Mouse (Mus musculus): ENCODE measurements around the gene Fez2. TPM values are rescaled to one million over a fixed set of nuclear protein-coding genes. Genes with fewer than 3 reads are reported as not detected.

Gene Fez2
- polyA plus RNA-seq (2016; fragmentation: Nextera tagmentation; extraction: Ambion mirVana), result 44.8 and 48.9 TPM in 2 replicates

DNA sequence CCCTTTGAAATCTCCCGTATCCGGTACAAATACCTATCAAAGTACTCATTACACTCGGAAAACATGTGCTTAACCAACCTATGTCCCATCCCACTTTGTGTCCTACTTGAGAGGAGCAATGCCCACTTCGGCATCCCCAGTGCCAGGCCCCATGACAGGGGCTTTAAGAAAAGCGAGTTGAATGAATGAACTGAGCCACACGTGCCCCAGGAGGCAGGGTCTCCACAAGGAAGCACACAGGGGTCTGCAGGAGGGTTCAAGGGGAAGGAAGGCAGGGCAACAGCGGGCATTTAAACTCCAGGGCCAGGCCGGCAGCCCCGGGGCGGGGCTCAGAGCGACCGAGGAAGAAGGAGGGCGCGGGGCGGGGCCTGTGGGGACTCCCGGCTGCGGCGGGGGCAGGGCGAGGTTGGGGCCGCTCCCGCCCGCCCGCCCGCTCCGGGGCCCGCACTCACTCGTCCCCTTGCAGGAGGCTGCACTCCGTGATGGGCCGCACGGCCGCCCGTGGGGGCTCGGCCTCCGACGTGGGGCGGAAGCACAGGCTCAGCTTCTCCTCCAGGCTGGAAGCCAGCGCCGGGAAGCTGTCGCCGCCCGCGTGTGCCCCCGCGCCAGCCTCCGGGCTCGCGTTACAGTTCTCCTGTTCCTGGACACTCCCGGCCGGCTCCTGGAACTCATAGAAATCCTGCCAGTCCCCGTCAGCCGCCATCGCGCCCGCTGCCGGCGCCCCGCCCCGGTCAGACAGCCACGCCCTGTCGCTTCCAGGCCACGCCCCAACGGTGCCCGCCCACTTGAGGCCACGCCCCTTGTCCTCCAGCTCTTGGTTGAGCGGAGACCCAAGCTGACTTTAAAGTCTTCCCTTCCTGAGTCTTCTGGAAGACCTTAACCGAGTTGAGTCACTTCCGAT lies at the start of gene Fez2:
Fez2 (minus strand) TSS at position 772 of the 901 bp plus-strand sequence.
- peak; percentile 96 for ATAC-seq (ENCODE audit: low FRiP score)
- Histone ChIP-seq H3K36me3 (no peaks in the 10 kb centered on the region), H3K27ac (peak within 1 kb of the TSS; percentile 90), H3K27me3 (no peaks in the 10 kb centered on the region), H3K4me2 (replicated peaks) (peak within 1 kb of the TSS; percentile 62), H3K9ac (peak within 1 kb of the TSS; percentile 88), H3K4me3 (peak within 1 kb of the TSS; percentile 88), H3K9me3 (replicated peaks) (no peaks in the 10 kb centered on the region), H3K4me1 (peaks cover 7% of the 10 kb centered on the region; the same call in 1 of the 2 replicates)
- WGBS, result under 1% methylated on average over 60 of the region's 67 CpGs

DNA sequence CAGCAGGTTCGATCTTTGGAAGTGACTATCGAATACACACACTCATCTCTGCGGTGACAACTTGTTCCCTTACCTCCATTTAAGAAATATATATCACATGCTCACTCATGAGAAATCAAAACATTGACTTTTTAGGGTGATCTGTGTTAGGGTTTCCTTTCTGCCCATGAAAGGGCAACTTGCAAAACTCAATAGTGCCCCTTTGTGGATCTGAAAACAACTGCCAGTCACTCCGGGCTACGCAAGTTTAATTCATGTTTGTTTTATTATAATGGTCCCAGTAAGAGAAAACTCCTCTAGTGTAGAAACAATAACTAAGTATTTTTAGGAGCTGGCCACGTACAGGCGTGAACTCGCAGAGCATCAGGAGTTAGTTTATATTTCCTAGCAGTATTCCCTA lies 47.5 kb upstream of the Fez2 start:
- ATAC-seq (ENCODE audit: low FRiP score), result no peak
- Histone ChIP-seq H3K27me3 (no peaks in the 10 kb centered on the region), H3K27ac (no peak overlapping the region), H3K9me3 (replicated peaks) (no peaks in the 10 kb centered on the region), H3K36me3 (no peaks in the 10 kb centered on the region), H3K4me2 (replicated peaks) (no peak overlapping the region), H3K9ac (no peak overlapping the region), H3K4me1 (no peaks in the 10 kb centered on the region), H3K4me3 (no peak overlapping the region)
- 85% methylated on average over 8 of the region's 8 CpGs for WGBS

GRCm38 (mm10) chr17:78465071-78465470 lies 47.1 kb upstream of the Fez2 start:
- H3K27ac ChIP-seq, result no peak overlapping the region
- no peak overlapping the region for H3K4me2 ChIP-seq (replicated peaks)
- ATAC-seq (ENCODE audit: low FRiP score), result no peak
- H3K36me3 ChIP-seq, result no peaks in the 10 kb centered on the region
- 88% methylated on average over 3 of the region's 3 CpGs for WGBS
- H3K4me1 ChIP-seq, result no peaks in the 10 kb centered on the region
- H3K4me3 ChIP-seq, result no peak overlapping the region
- H3K27me3 ChIP-seq, result no peaks in the 10 kb centered on the region
- H3K9ac ChIP-seq, result no peak overlapping the region
- no peaks in the 10 kb centered on the region for H3K9me3 ChIP-seq (replicated peaks)

DNA sequence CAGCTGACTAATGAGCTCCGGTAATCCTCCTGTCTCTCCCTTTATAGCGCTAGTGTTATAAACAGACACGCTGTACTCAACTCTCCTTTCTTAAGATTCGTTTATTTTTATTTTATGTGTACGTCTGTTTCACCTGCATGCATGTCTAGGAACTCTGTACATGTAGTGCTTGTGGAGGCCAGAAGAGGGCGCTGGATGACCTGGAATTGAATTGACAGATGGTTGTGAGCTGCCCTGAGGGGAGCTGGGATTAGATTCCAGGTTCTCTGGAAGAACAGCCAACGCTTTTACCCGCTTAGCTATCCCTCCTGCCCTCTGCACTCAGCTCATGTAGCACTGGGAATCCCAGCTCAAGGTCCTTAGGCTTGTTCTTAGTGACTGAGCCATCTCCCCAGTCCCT lies 42.2 kb upstream of the Fez2 start:
- 81% methylated on average over 8 of the region's 8 CpGs for WGBS
- Histone ChIP-seq H3K4me3 (no peak overlapping the region), H3K4me2 (replicated peaks) (no peak overlapping the region), H3K9ac (no peak overlapping the region), H3K9me3 (replicated peaks) (no peaks in the 10 kb centered on the region), H3K27me3 (no peaks in the 10 kb centered on the region), H3K4me1 (no peaks in the 10 kb centered on the region), H3K36me3 (no peaks in the 10 kb centered on the region), H3K27ac (no peak overlapping the region)
- ATAC-seq (ENCODE audit: low FRiP score), result no peak

DNA sequence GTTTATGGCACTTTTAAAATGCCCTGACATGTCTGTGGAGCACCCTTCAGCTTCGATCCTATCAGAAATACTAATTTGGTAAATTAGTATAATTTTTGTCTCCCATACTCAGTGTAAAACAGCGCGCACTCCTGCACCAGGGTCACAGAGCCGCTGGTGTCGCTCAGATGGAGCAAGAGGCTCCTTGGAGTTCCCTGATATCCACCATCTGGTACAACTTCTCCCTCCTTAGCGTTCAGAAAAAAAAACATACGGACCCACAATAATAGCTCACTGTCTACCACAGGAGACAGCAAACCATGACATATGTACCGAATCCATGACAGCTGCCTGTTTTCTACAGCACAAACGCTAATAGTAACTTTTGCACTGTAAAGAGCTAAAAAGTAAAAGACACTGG lies 37.6 kb upstream of the Fez2 start:
- H3K27ac ChIP-seq, result no peak overlapping the region
- H3K4me3 ChIP-seq, result no peak overlapping the region
- ATAC-seq (ENCODE audit: low FRiP score), result no peak
- no peak overlapping the region for H3K9ac ChIP-seq
- no peaks in the 10 kb centered on the region for H3K27me3 ChIP-seq
- no peaks in the 10 kb centered on the region for H3K9me3 ChIP-seq (replicated peaks)
- no peaks in the 10 kb centered on the region for H3K36me3 ChIP-seq
- no peaks in the 10 kb centered on the region for H3K4me1 ChIP-seq
- no peak overlapping the region for H3K4me2 ChIP-seq (replicated peaks)
- WGBS, result 80% methylated on average over 9 of the region's 9 CpGs

DNA sequence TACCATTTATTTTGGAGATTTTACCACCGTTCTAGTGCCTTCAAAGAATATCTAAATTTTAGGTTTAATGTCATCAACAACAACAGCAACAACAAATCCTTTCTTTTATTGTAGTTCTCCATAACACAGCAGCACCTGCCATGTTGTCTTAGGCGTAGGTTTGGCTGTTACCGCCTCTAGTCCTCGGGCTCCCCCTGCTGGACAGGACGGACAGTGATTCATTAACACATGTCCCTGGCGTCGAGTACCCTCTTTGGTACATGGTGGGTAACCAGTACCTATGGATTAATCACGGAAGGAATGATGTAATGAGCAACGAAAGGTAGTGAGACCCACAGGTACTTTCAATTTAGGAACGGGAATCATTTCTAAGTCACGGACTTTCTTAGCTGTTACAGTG lies 37.2 kb upstream of the Fez2 start:
- WGBS, result 41% methylated on average over 11 of the region's 11 CpGs
- Histone ChIP-seq H3K36me3 (no peaks in the 10 kb centered on the region), H3K4me1 (no peaks in the 10 kb centered on the region), H3K4me3 (no peak overlapping the region), H3K9me3 (replicated peaks) (no peaks in the 10 kb centered on the region), H3K27me3 (no peaks in the 10 kb centered on the region), H3K4me2 (replicated peaks) (no peak overlapping the region), H3K27ac (no peak overlapping the region), H3K9ac (no peak overlapping the region)
- ATAC-seq (ENCODE audit: low FRiP score), result no peak

GRCm38 (mm10) chr17:78454189-78454977 lies 36.4 kb upstream of the Fez2 start:
- H3K9me3 ChIP-seq (replicated peaks), result no peaks in the 10 kb centered on the region
- H3K27me3 ChIP-seq, result no peaks in the 10 kb centered on the region
- no peak overlapping the region for H3K4me3 ChIP-seq
- H3K36me3 ChIP-seq, result no peaks in the 10 kb centered on the region
- ATAC-seq (ENCODE audit: low FRiP score), result no peak
- no peak overlapping the region for H3K4me2 ChIP-seq (replicated peaks)
- no peaks in the 10 kb centered on the region for H3K4me1 ChIP-seq
- no peak overlapping the region for H3K9ac ChIP-seq
- no peak overlapping the region for H3K27ac ChIP-seq
- WGBS, result 84% methylated on average over 21 of the region's 21 CpGs

DNA sequence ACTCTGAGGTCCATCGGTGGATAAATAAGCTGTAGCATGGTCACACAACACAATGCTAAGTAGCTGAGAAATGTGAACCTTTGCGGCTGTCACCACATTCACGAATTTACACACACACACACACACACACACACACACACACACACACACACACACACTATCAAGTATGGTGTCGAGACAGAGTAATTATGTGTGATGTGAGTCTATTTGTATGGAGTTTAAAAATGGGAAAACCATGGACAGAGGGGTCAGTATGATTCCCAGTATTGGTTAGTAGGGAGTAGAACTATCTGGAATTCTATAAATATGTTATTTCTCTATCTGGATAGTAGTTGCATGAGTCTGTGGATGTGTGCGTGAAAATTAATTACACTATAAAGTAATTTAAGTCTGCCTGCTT lies 35.6 kb upstream of the Fez2 start:
- H3K4me3 ChIP-seq, result no peak overlapping the region
- no peak for ATAC-seq (ENCODE audit: low FRiP score)
- no peaks in the 10 kb centered on the region for H3K36me3 ChIP-seq
- H3K9ac ChIP-seq, result no peak overlapping the region
- H3K27me3 ChIP-seq, result no peaks in the 10 kb centered on the region
- WGBS, result 91% methylated on average over 5 of the region's 5 CpGs
- H3K4me1 ChIP-seq, result no peaks in the 10 kb centered on the region
- no peak overlapping the region for H3K27ac ChIP-seq
- no peaks in the 10 kb centered on the region for H3K9me3 ChIP-seq (replicated peaks)
- H3K4me2 ChIP-seq (replicated peaks), result no peak overlapping the region

DNA sequence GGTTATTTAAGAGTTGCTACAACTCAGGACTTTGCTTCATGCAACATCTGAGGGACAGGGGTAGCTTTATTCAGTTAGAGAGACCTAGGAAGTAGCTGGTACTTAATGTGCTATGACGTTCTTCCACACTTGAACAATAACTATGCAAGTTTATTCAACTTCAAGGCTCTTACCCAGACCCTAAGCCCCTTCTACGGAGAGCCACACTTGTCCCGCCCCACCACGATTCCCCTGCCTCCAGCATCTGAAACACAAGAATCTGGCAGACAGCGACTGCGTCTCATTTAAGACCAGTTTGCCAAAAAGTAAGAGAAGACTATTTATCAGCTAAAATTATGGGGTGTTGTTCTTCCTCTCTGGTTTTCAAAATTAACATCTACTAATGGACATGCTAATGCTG lies 33.9 kb upstream of the Fez2 start:
- no peak overlapping the region for H3K4me3 ChIP-seq
- no peaks in the 10 kb centered on the region for H3K4me1 ChIP-seq
- no peaks in the 10 kb centered on the region for H3K9me3 ChIP-seq (replicated peaks)
- 90% methylated on average over 6 of the region's 6 CpGs for WGBS
- H3K9ac ChIP-seq, result no peak overlapping the region
- H3K4me2 ChIP-seq (replicated peaks), result no peak overlapping the region
- no peak overlapping the region for H3K27ac ChIP-seq
- no peaks in the 10 kb centered on the region for H3K27me3 ChIP-seq
- no peak for ATAC-seq (ENCODE audit: low FRiP score)
- no peaks in the 10 kb centered on the region for H3K36me3 ChIP-seq

GRCm38 (mm10) chr17:78451332-78451793 lies 33.4 kb upstream of the Fez2 start:
- no peak overlapping the region for H3K9ac ChIP-seq
- ATAC-seq (ENCODE audit: low FRiP score), result no peak
- 82% methylated on average over 7 of the region's 7 CpGs for WGBS
- no peak overlapping the region for H3K27ac ChIP-seq
- no peak overlapping the region for H3K4me2 ChIP-seq (replicated peaks)
- H3K4me1 ChIP-seq, result no peaks in the 10 kb centered on the region
- H3K4me3 ChIP-seq, result no peak overlapping the region
- no peaks in the 10 kb centered on the region for H3K27me3 ChIP-seq
- no peaks in the 10 kb centered on the region for H3K36me3 ChIP-seq
- no peaks in the 10 kb centered on the region for H3K9me3 ChIP-seq (replicated peaks)

DNA sequence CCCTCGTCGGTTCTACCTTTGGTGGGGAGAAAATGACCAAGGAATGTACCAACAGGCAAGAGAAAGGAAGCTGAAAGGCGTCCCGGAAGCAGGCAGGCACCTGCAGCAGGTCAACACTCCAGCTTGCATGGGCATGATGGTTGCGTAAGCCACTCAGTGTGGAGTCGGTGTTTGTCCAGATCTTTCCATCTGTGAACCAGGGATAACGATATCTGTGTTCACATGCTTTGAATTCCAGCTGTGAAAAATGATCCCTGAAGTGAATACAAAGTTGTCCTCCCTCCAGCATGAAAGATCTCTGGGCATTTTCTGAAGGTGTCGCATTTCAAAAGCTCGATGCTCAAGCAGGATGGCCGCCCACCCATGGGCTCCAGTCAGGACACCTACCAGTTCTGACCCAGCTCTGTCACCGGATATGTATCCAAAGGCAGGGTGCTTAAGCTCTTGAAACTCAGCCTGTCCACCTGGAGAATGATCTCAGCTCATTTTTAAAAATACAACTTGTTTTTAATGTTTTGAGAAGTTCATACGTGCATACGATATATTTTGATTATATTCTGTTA lies 31.8 kb upstream of the Fez2 start:
- no peak overlapping the region for H3K4me3 ChIP-seq
- no peaks in the 10 kb centered on the region for H3K36me3 ChIP-seq
- H3K4me2 ChIP-seq (replicated peaks), result no peak overlapping the region
- ATAC-seq (ENCODE audit: low FRiP score), result no peak
- no peak overlapping the region for H3K27ac ChIP-seq
- H3K27me3 ChIP-seq, result no peaks in the 10 kb centered on the region
- 59% methylated on average over 13 of the region's 13 CpGs for WGBS
- no peaks in the 10 kb centered on the region for H3K4me1 ChIP-seq
- H3K9me3 ChIP-seq (replicated peaks), result no peaks in the 10 kb centered on the region
- H3K9ac ChIP-seq, result no peak overlapping the region

DNA sequence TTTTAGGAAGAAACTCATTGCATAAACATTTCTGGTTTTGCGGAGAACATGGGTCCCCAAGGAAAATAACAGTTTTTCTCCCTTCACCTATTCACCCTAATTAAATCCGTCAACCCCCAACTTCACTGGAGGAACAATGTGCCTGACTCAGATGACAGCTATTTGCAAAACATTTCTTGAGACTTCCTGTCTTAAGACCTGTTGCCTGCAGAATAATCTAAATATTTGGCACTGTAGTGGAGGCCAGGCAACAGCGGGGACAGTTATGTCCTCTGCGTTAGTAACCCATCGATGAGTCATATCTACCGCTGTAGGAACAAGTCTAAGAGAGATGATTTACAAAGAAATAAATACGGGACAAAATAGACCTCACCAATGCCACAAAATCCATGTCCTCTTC lies 26.9 kb upstream of the Fez2 start:
- Histone ChIP-seq H3K27ac (no peak overlapping the region), H3K4me3 (no peak overlapping the region), H3K4me2 (replicated peaks) (no peak overlapping the region), H3K9me3 (replicated peaks) (no peaks in the 10 kb centered on the region), H3K27me3 (no peaks in the 10 kb centered on the region), H3K36me3 (no peaks in the 10 kb centered on the region), H3K9ac (no peak overlapping the region), H3K4me1 (no peaks in the 10 kb centered on the region)
- WGBS, result 87% methylated on average over 7 of the region's 7 CpGs
- ATAC-seq (ENCODE audit: low FRiP score), result no peak
